Mouse (Mus musculus): ENCODE measurements at regions not wholly inside any gene's neighbourhood (a gene's known extent, or its start where the extent isn't known, plus 50 kb on each side); places are given as distances from the start of the nearest gene placed in this dataset.

DNA sequence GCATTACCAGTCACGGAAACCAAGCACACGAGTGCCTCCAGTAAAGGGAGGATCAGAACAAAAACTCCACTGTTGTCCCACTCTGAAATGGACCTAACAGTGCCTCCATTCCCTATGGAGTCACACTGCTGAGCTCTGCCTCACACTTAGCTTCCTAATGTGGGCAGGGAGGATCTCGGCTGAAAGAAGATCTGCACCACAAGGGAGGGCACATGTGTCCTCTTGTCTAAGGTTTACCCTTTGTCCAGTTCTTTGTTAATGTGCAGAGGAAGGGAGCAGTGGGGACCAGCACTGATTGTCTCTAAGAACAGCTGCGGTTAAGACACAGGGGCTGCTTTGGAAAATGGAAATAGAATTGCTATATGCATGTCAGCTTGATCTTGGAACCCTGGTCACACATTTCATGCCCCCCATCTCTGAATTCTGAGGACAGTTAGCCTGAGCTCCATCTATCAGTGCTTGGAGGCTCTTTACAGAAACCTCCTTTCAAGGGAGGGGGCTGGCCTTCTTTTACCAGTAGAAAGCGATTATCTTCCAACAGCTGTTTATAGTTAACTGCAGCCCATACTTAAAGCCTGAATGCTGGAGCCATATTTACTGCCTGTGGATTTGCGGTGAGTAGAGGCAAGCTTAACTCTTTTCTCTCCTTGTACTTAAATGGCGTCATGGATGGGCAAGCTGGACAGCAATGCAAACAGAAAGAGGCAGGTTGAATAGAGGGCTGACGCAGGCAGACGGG is 485.5 kb upstream of the Cdh11 start:
- peak; percentile 28 for DNase-seq (ENCODE audit: low spot score)

DNA sequence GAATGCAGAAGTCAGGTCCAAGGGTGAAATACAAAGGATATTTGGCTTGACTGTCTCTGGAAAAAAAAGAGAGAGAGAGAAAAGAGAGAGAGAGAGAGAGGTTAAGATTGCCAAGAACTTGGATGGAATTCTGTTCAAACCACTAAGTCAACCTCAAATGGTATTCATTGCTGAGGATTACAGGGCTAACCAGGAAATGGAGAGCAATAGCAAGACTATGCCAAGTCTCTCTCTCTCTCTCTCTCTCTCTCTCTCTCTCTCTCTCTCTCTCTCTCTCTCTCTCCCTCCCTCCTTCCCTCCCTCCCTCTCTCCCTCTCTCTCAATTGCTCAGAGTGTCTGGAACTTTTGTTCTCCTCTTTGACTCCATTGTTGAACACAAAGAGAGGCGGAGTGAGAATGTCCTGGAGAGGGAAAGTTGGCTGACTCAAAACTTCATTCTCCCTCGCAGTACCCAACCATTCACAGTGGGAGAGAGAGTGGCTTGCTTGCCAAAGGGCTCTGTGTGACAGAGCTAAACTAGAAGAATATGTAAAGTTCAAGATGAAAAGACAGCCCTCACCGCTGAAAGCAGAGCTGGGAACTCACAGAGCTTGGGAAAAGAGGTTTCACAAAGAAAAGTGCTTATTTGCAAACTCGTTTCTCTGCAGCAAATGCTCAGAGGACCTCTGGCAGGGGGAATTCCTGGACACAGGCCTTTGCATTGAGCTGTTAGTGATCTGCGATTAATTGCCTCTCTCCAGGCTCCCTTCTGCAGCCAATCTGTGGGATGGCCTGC is 487.1 kb upstream of the Cdh11 start:
- peak; percentile 93 for DNase-seq (ENCODE audit: low spot score)

- DNase-seq (ENCODE audit: low spot score) = no peak
Measured at GRCm38 (mm10) chr8:103273476-103273875, 488.0 kb upstream of the Cdh11 start.

DNA sequence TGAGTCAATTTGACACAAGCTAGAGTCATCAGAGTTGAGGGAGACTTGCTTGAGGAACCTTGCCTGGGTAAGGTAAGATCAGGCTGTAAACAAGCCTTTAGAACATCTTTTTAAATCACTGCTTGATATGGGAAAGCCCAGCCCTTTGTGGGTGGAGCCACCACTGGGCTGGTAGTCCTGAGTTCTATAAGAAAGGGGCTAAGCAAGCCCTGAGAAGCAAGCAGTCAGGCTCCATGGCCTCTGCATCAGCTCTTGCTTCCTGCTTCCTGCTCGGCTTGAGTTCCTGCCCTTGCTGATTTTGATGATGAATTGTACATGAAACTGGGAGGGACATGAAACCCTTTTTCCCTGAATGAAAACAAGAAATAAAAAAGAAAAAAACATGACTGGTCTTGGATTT is 496.4 kb upstream of the Cdh11 start:
- no peak for DNase-seq (ENCODE audit: low spot score)

GRCm38 (mm10) chr8:103288561-103288974 is 503.1 kb upstream of the Cdh11 start:
- DNase-seq (ENCODE audit: low spot score) = no peak

DNA sequence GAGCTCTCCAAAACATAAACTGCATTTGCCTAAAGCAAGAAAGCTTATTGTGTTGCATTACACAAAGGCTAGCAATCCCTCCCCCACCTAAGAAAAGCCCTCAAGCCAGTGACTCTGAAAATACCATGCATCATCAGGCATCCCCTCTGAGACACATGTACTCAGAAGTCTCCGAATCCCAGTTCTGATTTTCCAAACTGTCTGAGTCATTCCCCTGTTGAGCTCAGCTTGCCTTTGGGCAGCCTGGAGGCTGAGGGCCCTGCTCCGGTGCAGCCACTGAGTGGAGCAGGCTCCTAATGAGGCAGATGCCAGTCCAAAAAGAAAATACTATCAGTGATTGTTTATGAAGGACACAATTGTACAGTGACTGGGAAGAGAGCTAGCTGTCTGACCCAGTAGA is 507.5 kb upstream of the Cdh11 start:
- peak; percentile 50 for DNase-seq (ENCODE audit: low spot score)

GRCm38 (mm10) chr8:103306476-103307183 is 521.2 kb upstream of the Cdh11 start:
- no peak for DNase-seq (ENCODE audit: low spot score)

DNA sequence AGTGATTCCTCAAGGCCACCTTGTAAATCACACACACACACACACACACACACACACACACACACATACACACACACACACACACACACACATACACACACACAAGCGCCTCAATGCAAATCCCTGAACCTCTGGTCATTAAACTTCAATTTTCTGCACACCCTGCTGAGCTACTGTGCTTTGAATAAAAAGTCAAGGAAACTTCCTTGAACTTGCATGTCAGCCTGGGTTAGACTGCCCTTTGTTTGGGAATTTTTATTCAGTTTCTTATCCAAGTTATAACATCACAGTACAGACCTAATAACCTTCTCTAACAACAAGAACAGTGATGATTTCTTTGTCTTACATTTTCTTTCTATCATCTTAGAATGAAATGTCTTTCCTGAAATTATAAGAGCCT is 528.1 kb upstream of the Cdh11 start:
- no peak for DNase-seq (ENCODE audit: low spot score)

- DNase-seq (ENCODE audit: low spot score) = peak; percentile 34
Measured at GRCm38 (mm10) chr8:103314279-103315022, 529.0 kb upstream of the Cdh11 start.

- DNase-seq (ENCODE audit: low spot score) = no peak
Measured at GRCm38 (mm10) chr8:103315742-103316141, 530.3 kb upstream of the Cdh11 start.

DNA sequence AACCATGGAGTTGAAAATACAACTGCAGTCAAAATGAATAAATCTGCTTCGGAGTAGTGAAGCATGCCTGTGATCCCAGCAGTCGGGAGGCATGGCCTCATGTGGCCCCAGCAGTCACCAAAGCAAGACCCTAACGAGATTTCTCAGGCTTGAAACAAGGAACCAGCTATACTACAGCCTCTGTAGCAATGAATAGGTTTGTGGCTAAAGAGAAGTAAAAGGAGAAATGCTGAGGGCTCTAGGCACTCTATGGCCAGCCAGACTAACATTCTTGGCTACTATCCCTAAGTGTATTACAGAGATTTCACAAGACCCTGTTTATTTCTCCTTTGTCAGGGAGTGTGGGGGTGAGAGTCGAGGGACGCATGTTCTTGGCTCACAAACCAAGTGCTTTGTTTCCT is 531.2 kb upstream of the Cdh11 start:
- peak; percentile 95 for DNase-seq (ENCODE audit: low spot score)

DNA sequence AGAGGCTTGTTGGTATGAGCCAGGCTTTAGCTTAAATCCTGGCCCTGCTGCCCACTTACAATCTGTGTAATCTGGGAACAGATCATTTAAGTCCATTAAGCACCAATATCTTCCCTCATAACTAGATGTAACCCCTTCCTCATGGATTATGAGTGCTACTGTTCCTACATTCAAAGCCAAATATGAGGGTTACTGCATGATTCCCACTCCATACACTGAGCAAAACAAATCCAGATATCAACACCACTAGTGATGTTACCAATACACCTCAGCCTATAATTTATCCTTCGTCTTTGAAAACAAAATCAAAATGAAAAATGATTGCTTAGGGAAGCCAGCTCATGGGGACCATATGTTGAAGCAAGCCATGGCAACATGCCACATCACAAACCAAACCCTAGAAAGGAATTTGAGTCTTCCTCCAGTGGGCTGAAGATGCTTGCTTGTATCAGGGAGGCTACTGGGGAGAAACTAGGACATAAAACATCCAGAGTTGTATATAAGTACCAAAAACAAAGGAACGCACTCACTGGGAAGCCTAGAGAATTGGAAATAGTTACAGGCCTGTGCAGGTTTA is 531.8 kb upstream of the Cdh11 start:
- DNase-seq (ENCODE audit: low spot score) = no peak

DNA sequence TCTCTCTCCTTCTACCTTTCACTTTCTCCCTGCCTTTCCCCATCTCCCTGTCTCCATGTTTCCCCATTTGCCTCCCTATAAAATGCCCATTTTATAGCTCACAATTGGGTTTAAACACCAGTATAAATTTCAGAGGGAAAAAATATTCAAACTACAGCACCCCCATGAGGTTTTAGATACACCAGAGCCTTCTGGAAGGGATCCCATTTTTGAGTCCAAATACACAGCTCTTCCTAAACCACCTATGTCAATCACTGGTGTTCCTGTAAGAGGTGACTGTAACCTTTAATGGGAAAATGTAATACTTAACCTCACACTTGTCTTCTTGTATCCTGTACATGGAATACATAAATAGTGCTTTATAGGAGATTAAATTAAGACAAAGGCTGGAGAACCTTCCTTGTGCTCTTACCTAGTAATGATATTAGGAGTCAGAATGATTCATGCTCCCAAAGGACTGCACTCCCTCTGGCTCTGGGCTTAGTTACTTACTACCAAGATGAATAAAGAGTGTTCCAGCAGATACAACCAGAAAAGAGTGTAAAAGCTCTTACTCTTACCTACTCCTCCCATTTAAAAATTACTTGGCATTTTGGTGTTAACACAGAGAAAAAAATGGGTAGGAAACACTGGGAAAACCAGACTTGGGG is 538.7 kb upstream of the Cdh11 start:
- peak; percentile 35 for DNase-seq (ENCODE audit: low spot score)

- no peak for DNase-seq (ENCODE audit: low spot score)
Measured at GRCm38 (mm10) chr8:103331415-103331814, 546.0 kb upstream of the Cdh11 start.

GRCm38 (mm10) chr8:103337314-103337713 is 551.9 kb upstream of the Cdh11 start:
- DNase-seq (ENCODE audit: low spot score) = no peak

DNA sequence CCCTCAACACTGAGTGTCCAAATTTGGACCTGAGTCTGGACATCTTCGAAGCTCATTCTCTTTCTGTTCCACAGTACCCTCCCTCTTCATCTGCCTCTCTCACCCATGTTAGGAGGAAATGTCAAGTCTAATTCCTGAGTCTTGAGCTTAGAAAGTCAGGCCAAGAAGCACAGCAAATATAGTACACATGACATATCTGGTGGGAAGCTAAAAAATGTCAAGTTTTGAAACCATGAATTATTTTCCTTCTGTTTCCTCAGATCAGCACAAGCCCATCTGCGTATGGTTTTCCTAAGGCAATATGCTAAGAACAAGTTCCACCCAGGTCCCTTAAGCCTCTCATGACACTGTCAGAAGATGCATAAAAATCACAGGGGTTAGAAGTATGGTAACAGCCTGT is 553.6 kb upstream of the Cdh11 start:
- DNase-seq (ENCODE audit: low spot score) = no peak

DNA sequence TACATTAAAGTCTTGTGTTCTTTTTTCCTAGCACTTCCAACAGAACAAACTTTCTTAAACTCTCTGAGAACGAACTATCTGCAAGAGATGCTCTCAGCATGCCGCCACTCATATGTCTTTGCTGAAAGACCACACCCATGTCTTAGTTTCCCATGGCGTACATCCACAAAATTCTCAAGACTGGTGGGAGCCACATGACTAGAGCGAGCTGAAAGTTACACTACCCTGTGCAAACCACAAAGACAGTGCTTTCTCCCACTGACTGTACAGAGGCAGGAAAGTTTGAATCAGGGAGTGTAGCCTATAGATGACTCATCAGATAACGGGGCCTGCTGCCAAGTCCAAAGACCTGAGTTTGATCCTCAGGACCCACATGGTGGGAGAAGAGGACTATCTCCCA is 554.5 kb upstream of the Cdh11 start:
- DNase-seq (ENCODE audit: low spot score) = peak; percentile 26

DNA sequence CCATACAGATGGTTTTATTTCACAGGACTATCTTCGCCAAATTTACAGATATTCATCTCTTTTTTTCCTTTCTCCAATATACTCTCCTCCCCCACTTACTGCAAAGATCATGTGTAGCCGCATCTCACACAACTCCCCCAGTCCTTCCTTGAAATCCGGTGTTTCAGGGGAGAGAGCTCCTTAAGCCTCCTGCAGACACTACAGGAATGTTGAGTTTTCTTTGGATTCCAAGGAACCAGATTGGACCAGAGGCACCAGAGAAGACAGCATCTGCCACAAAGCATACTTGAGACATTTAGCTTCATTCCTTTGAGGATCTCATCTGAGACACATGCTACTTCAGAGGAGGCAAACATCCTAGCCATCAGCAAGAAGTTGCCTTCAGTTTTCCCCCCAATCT is 558.4 kb upstream of the Cdh11 start:
- DNase-seq (ENCODE audit: low spot score) = no peak

- DNase-seq (ENCODE audit: low spot score) = no peak
Measured at GRCm38 (mm10) chr8:103344871-103345270, 559.4 kb upstream of the Cdh11 start.

- DNase-seq (ENCODE audit: low spot score) = no peak
Measured at GRCm38 (mm10) chr8:103347158-103347871, 561.9 kb upstream of the Cdh11 start.

GRCm38 (mm10) chr8:103361713-103362112 is 576.3 kb upstream of the Cdh11 start:
- no peak for DNase-seq (ENCODE audit: low spot score)

Data from adipocyte (in vitro differentiated cells).